27 mouse cellular contexts compared by ENCODE assay signal in the genomic region with DNA sequence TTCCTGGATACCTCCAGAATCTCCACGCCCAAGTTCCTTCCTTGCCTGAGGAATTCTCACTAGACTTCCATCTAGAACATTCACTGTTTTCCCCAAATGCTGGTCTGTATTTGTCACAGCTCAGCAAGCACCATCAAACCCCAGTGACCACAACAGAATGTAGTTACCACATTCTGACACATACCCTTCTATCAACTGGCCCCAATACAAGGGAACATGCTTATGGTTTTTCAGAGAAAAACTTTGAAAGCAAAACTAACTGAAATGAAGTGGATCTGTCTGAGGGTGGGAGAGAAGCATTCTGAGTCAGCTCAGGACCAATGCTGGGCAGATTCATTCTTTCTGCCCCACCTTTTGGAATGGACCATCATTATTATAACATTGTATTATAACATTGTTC.
DNase-seq lines count a peak whose midpoint lies in the region; ATAC-seq and TF ChIP-seq lines count a peak whose summit lies in the region.
"Had no signal": no experiment of that assay in that cellular context is flagged by ENCODE, and none has a peak within 500 bp of the region (broad histone marks: within the 10 kb centered on the region; RNA-seq: fewer than 3 reads in every experiment).

No protein-coding gene starts in this region.

- ATAC-seq in Patski = peak; percentile 23
- ATAC-seq in hematopoietic stem cell, adult 5-6 weeks (replicated peaks in 1 of 2; ENCODE audit: insufficient read depth in 1 of 2, low FRiP score in 2 of 2, low TSS enrichment in 1 of 2, low read depth in 1 of 2, poor library complexity in 2 of 2, severe bottlenecking in 2 of 2) = peak; percentile 38 to 55; a peak in 2 of 4 replicates
- ATAC-seq: forebrain, embryonic 15.5 days; hindbrain, postnatal 0 days; intestine, embryonic 16.5 days had no signal

- POLR2A ChIA-PET in Patski (lab: Charles Lee) = interaction anchor here (0.6 to 1.3 kb wide), 4 partner anchors 12 to 329 kb away, joined by 3 to 5 read pairs (median 3); no protein-coding TSS in a partner anchor

- H3K27me3 ChIP-seq in Patski = no peaks in the 10 kb centered on the region
- H3K27me3 ChIP-seq: embryonic facial prominence, embryonic 12.5 days; forebrain, embryonic 15.5 days; heart, embryonic 15.5 days; hindbrain, embryonic 12.5 days; neural tube, embryonic 15.5 days had no signal

- in situ Hi-C loops in Patski (cut with MboI; ENCODE audit: low pct_unique_long_range_greater_than_20kb) = no loop called here

- CTCF ChIA-PET in Patski (lab: Charles Lee) = interaction anchor here (0.9 to 4.5 kb wide), 11 partner anchors 9 to 178 kb away, joined by 3 to 29 read pairs (median 3); no protein-coding TSS in a partner anchor

- DNase-seq in 416B (ENCODE audit: low read depth) = peak; percentile 83
- DNase-seq in Patski (ENCODE audit: low read depth, low spot score) = no peak
- DNase-seq in embryo, embryonic 11 days = no peak
- DNase-seq in cerebellum, adult 18-20 months = no peak
- DNase-seq in adrenal gland, postnatal 4 days (ENCODE audit: low spot score in 2 of 2) = no peak
- DNase-seq in kidney, postnatal 25 days = no peak
- DNase-seq: adrenal gland, postnatal 10 days; cerebellum, adult 11 months; cerebellum, postnatal 14 days; gastrocnemius, postnatal 25 days; kidney, adult 8-10 months; layer of hippocampus, adult 9-11 months; liver; lung, adult 2 months; lung, postnatal 14 days; right cerebral cortex, adult 18-20 months; spleen, adult 18-20 months; thymus, adult 18-20 months; thymus, postnatal 25 days had no signal

- no peak for TF ChIP-seq CTCF in Patski (IDR thresholded peaks at IDR 0.05)
